Mouse (Mus musculus) intestine, embryonic 16.5 days (tissue): ENCODE measurements at regions not wholly inside any gene's neighbourhood (a gene's known extent, or its start where the extent isn't known, plus 50 kb on each side); places are given as distances from the start of the nearest gene placed in this dataset.

Experiments used
- ATAC-seq: fragments of 200-750 bp; cut with Nextera tagmentation; 2 replicates; pipeline ENCODE4 v1.8.0; 2017; ENCODE audit warnings: moderate TSS enrichment, moderate library complexity
- H3K27ac ChIP-seq: fragments of 300-500 bp; sonication (generic); 2 replicates; pipeline ENCODE4 v1.5.1; 2014; ENCODE audit warnings: mild to moderate bottlenecking, low read length
- H3K27me3 ChIP-seq: fragments of 300-500 bp; sonication (generic); replicated peaks from 2 replicates; pipeline ENCODE4 v1.6.1; 2014; ENCODE audit warnings: low read length, control low read depth, mixed read lengths; ENCODE audit not compliant: control insufficient read depth, insufficient read depth
- H3K36me3 ChIP-seq: fragments of 300-500 bp; sonication (generic); 2 replicates; pipeline ENCODE4 v1.6.1; 2014; ENCODE audit warnings: low read length, control low read depth; ENCODE audit not compliant: control insufficient read depth, insufficient read depth
- H3K4me1 ChIP-seq: fragments of 300-500 bp; sonication (generic); 2 replicates; pipeline ENCODE4 v1.6.1; 2014; ENCODE audit warnings: low read length, control low read depth, mixed read lengths; ENCODE audit not compliant: control insufficient read depth, insufficient read depth
- H3K4me2 ChIP-seq: fragments of 300-500 bp; sonication (generic); 2 replicates; pipeline ENCODE4 v1.6.1; 2014; ENCODE audit warnings: low read depth, low read length, control low read depth
- H3K4me3 ChIP-seq: fragments of 300-500 bp; sonication (generic); 2 replicates; pipeline ENCODE4 v1.5.1; 2014; ENCODE audit warnings: mild to moderate bottlenecking, low read length
- H3K9ac ChIP-seq: fragments of 300-500 bp; sonication (generic); 2 replicates; pipeline ENCODE4 v1.6.1; 2014; ENCODE audit warnings: low read depth, low read length
- H3K9me3 ChIP-seq: fragments of 300-500 bp; sonication (generic); 2 replicates; pipeline ENCODE4 v1.6.1; 2016; ENCODE audit warnings: low read length, control low read depth; ENCODE audit not compliant: control insufficient read depth
- WGBS: fragments of 180-500 bp; shearing (Covaris S2); extraction: QIAGEN DNeasy Blood & Tissue Kit; methylation state at CpG from one replicate; pipeline ENCODE4 v1.1.7; 2014; 5-methylcytosine and 5-hydroxymethylcytosine counted together

- ATAC-seq, result no peak
- Histone ChIP-seq H3K36me3 (no peaks in the 10 kb centered on the region), H3K27ac (no peak overlapping the region), H3K4me3 (no peak overlapping the region), H3K9me3 (no peaks in the 10 kb centered on the region), H3K4me1 (peaks cover 13% of the 10 kb centered on the region), H3K9ac (no peak overlapping the region), H3K4me2 (no peak overlapping the region), H3K27me3 (no peaks in the 10 kb centered on the region)
- 87% methylated on average over 7 of the region's 7 CpGs for WGBS
These were observed 222.5 kb downstream of the Zfp36l1 start for GRCm38 (mm10) chr12:79890291-79890690.

- Histone ChIP-seq H3K27ac (no peak overlapping the region), H3K4me2 (no peak overlapping the region), H3K4me1 (peaks cover 8% of the 10 kb centered on the region), H3K4me3 (no peak overlapping the region), H3K9me3 (no peaks in the 10 kb centered on the region), H3K9ac (no peak overlapping the region), H3K27me3 (no peaks in the 10 kb centered on the region), H3K36me3 (no peaks in the 10 kb centered on the region)
- ATAC-seq, result no peak
- WGBS, result 88% methylated on average over 4 of the region's 4 CpGs
These were observed 224.0 kb downstream of the Zfp36l1 start for GRCm38 (mm10) chr12:79888812-79889211.

GRCm38 (mm10) chr12:79888086-79888485 is 224.7 kb downstream of the Zfp36l1 start:
- WGBS, result 82% methylated on average over 4 of the region's 4 CpGs
- Histone ChIP-seq H3K4me1 (peaks cover 8% of the 10 kb centered on the region), H3K9ac (no peak overlapping the region)

GRCm38 (mm10) chr12:79887225-79887886 is 225.5 kb downstream of the Zfp36l1 start:
- peak; percentile 79 for ATAC-seq
- H3K4me1 ChIP-seq, result peaks cover 8% of the 10 kb centered on the region

More at GRCm38 (mm10) chr12:79888086-79888485, 224.7 kb downstream of the Zfp36l1 start:
- H3K27ac ChIP-seq, result no peak overlapping the region
- H3K9me3 ChIP-seq, result no peaks in the 10 kb centered on the region
- no peak for ATAC-seq
- H3K36me3 ChIP-seq, result no peaks in the 10 kb centered on the region
- no peaks in the 10 kb centered on the region for H3K27me3 ChIP-seq
- H3K4me3 ChIP-seq, result no peak overlapping the region
- H3K4me2 ChIP-seq, result no peak overlapping the region

GRCm38 (mm10) chr12:79886494-79886893 is 226.3 kb downstream of the Zfp36l1 start:
- Histone ChIP-seq H3K27ac (no peak overlapping the region), H3K4me1 (peaks cover 8% of the 10 kb centered on the region), H3K4me2 (no peak overlapping the region), H3K4me3 (no peak overlapping the region), H3K27me3 (no peaks in the 10 kb centered on the region), H3K9me3 (no peaks in the 10 kb centered on the region), H3K36me3 (no peaks in the 10 kb centered on the region), H3K9ac (no peak overlapping the region)
- ATAC-seq, result no peak
- 80% methylated on average over 3 of the region's 3 CpGs for WGBS

More at GRCm38 (mm10) chr12:79887225-79887886, 225.5 kb downstream of the Zfp36l1 start:
- Histone ChIP-seq H3K27me3 (no peaks in the 10 kb centered on the region), H3K4me2 (no peak overlapping the region), H3K9ac (no peak overlapping the region), H3K36me3 (no peaks in the 10 kb centered on the region), H3K9me3 (no peaks in the 10 kb centered on the region), H3K27ac (0 out of 2 replicates have a peak overlapping the region, but pooled peaks have one; percentile 20), H3K4me3 (no peak overlapping the region)
- 47% methylated on average over 12 of the region's 12 CpGs for WGBS

GRCm38 (mm10) chr12:79885286-79885685 is 227.5 kb downstream of the Zfp36l1 start:
- H3K9ac ChIP-seq, result no peak overlapping the region
- H3K4me1 ChIP-seq, result peaks cover 12% of the 10 kb centered on the region; the same call in 1 of the 2 replicates
- H3K4me2 ChIP-seq, result no peak overlapping the region
- no peaks in the 10 kb centered on the region for H3K9me3 ChIP-seq
- H3K27me3 ChIP-seq, result no peaks in the 10 kb centered on the region
- ATAC-seq, result no peak
- no peaks in the 10 kb centered on the region for H3K36me3 ChIP-seq
- WGBS, result 94% methylated on average over 2 of the region's 2 CpGs
- no peak overlapping the region for H3K27ac ChIP-seq
- no peak overlapping the region for H3K4me3 ChIP-seq

- no peak overlapping the region for H3K4me3 ChIP-seq
- H3K9ac ChIP-seq, result no peak overlapping the region
- no peak overlapping the region for H3K4me2 ChIP-seq
- H3K27me3 ChIP-seq, result no peaks in the 10 kb centered on the region
- no peak for ATAC-seq
- H3K9me3 ChIP-seq, result no peaks in the 10 kb centered on the region
- H3K27ac ChIP-seq, result no peak overlapping the region
- peaks cover 23% of the 10 kb centered on the region for H3K4me1 ChIP-seq
- H3K36me3 ChIP-seq, result no peaks in the 10 kb centered on the region
- WGBS, result 91% methylated on average over 4 of the region's 4 CpGs
These were observed 229.2 kb downstream of the Zfp36l1 start for GRCm38 (mm10) chr12:79883651-79884050.

GRCm38 (mm10) chr12:79880751-79881261 is 232.0 kb downstream of the Zfp36l1 start:
- no peaks in the 10 kb centered on the region for H3K36me3 ChIP-seq
- 50% methylated on average over 18 of the region's 18 CpGs for WGBS
- no peak overlapping the region for H3K4me3 ChIP-seq
- H3K4me2 ChIP-seq, result no peak overlapping the region
- no peaks in the 10 kb centered on the region for H3K9me3 ChIP-seq
- H3K9ac ChIP-seq, result no peak overlapping the region
- H3K27ac ChIP-seq, result peak overlapping the region; percentile 59
- H3K4me1 ChIP-seq, result peaks cover 21% of the 10 kb centered on the region
- no peak for ATAC-seq
- H3K27me3 ChIP-seq, result no peaks in the 10 kb centered on the region

GRCm38 (mm10) chr12:79880346-79880745 is 232.5 kb downstream of the Zfp36l1 start:
- Histone ChIP-seq H3K27me3 (no peaks in the 10 kb centered on the region), H3K4me1 (peaks cover 21% of the 10 kb centered on the region), H3K9me3 (no peaks in the 10 kb centered on the region), H3K4me3 (no peak overlapping the region), H3K4me2 (no peak overlapping the region), H3K36me3 (no peaks in the 10 kb centered on the region), H3K27ac (peak overlapping the region; percentile 59), H3K9ac (no peak overlapping the region)
- WGBS, result 69% methylated on average over 4 of the region's 4 CpGs
- no peak for ATAC-seq
